Mouse (Mus musculus): ENCODE measurements at regions not wholly inside any gene's neighbourhood (a gene's known extent, or its start where the extent isn't known, plus 50 kb on each side); places are given as distances from the start of the nearest gene placed in this dataset.

DNA sequence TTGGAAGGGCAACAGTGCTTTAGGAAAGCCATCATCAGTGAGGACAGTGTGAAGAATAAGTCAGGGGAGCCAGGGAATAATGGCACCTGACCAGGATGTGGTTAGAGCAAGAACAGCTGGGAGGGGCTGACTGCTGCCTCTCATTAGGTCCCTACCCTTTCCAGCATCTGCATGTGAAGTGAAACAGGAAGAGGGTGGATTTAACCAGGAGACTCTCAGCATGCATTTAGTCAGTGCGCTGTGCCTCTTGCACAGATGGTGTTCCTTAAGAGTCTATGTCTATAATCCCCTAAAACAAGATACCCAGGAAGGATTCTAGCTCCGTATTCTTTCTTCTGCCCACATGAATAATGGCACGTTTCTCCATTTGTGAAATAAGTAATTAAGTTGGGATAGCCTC lies 267.9 kb downstream of the Spry2 start:
- no peak for DNase-seq

DNA sequence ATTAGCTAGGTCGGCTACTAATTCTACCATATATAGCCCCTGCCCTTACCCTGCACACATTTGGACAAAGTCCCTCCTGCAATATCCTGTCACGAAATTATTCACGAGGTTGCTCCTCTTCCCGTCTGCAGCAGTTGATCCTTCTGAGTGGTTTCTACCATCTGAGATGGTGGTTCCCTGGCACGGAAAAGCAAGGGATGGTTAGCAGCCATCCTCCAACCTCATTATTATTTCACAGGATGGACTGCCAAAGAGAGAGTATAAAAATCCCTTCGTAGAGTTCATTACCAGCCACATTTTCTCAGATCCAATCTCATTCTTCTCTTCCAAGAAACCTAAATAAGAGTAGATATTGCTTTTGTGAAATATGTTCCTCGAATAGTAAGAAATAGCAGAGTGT lies 272.2 kb downstream of the Spry2 start:
- DNase-seq: no peak

DNA sequence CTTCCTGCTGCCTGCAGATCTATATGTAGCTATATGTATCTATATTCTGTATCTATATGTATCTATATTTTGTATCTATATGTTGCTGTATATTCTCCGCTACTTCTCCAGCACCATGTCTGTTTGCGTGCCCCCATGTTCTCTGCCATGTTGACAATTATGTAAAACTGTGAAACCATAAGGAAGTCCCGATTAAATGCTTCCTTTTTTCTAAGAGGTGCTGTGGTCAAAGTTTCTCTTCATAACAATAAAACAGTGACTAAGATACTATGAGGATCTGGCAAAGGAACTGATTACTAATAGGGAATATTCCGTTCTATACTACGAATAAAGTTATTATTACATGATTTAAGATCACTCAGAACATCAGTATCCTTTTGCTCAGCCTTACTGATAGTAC lies 274.5 kb downstream of the Spry2 start:
- DNase-seq: no peak

DNA sequence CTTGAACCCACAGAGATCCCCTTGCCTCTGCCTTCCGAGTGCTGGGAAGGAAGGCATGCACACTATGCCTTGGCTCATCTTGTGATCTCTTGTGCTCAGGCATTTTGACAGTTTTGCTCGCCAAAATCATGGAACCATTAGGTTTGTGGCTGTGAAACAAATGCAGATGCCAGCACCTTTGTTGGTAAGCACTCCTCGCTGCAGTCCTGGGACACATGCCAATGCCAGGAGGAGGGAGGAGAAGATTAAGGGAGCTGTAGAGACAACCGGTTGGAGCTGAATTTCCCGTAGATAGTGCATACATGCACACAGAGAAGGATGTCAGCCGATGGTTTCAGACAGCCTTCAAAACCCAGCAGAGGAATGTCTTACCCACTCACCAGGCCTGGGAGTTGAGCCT lies 275.5 kb downstream of the Spry2 start:
- DNase-seq: peak; percentile 18

DNA sequence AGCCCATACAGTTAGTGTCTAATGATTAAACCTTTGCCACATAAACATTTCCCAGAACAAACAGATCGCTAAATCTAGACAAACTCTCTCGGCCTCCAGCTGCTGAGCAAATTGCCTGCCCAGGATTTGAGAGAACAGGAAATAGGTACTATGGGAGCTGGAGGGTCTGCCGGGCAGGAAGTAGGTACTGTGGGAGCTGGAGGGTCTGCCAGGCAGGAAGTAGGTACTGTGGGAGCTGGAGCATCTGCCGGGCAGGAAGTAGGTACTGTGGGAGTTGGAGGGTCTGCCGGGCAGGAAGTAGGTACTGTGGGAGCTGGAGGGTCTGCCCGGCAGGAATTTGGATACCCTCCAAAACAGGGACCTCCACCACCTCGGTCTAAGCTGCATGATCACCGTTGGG lies 277.2 kb downstream of the Spry2 start:
- DNase-seq: no peak

DNA sequence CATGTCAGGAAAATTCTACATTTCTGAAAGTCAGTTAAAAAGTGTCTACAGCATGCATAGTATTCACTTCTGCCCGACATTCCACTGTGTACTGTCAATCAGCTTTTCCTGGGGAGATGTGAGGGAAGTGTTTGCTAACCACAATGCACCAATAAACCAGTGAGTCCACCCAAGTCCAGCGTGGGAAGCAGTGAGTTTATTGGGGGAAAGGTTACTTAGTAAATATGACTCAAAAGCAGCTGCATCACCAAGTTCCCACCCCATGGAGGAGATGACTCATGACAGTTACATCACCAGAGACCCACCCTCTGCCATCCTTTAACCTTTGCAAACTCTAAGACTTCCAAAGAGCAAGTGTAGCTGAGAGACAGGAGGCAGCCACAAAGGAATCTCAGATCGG lies 280.9 kb downstream of the Spry2 start:
- no peak for DNase-seq

DNA sequence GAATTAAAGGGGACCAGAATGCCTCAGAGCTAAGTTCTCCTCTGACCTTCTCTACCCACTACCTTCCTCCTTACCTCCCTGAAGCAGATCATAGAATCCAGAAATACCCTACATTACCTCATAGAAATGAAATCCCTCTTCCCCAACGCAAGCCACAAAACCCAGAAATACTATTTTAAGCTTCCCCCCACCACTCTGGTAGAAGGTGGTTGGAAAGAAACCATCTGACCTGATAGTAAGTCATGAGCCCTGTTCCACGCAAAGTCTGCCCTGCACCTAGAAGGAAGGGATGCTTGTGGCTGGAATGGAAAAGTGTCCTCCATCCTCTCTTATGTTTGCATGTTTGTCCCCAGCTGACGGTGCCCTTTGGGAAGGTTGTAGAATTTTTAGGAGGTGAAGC lies 283.8 kb downstream of the Spry2 start:
- DNase-seq: no peak

DNA sequence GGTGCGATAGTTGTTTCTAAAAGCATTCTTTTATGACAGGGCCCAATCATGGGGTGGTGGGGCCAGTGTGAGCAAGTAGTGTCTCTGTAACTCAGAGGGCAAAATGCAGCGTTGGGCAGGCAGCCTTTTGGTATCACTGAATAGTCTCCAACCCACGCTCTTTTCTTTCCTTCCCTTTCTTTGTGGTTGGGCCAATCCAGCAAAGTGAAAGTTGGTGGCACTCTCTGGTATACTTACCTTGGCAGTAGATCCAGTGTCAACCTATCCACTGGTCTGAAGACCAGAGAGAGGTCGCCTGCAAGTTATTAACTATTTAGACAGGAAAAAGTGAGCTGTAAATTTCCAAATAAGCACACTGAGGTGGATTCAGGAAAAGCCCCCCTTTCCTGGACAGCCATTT lies 287.8 kb downstream of the Spry2 start:
- DNase-seq: no peak

DNA sequence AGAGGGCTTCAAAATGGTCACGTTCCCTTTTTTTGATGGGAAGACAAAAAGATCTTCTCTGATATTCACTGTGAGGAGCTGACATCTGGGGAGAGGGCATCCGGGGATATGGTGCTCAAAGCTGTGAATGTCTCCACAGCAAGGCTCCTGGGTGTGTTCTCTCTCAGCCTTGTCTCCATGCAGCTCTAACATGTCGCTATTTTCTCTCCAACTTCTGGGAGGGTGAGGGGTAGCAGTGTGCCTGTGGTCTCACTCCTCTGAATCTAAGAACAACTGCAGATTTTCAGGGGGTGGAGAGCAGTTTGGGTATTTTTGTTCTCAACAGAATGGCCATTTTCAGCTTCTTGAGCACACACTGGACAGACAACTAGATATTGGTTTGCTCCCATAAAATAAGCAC lies 290.1 kb downstream of the Spry2 start:
- no peak for DNase-seq

DNA sequence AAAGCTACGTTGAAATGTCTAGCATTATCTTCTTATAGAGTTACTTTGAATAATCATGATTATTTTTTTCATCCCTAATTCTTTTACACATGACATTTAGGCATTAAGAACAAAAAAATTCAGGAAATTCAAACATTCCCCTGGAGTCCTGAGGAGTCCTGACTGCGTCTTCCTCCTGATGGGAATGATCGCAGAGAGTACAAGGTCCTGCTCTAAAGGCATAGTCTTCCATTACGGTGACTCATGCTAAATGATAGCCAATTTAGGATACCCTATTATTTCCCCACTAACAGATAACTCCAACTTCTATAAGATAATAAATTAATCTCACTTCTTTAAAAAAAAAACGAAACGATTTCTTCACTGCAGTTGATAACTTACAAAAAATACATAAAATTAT lies 292.2 kb downstream of the Spry2 start:
- no peak for DNase-seq

DNA sequence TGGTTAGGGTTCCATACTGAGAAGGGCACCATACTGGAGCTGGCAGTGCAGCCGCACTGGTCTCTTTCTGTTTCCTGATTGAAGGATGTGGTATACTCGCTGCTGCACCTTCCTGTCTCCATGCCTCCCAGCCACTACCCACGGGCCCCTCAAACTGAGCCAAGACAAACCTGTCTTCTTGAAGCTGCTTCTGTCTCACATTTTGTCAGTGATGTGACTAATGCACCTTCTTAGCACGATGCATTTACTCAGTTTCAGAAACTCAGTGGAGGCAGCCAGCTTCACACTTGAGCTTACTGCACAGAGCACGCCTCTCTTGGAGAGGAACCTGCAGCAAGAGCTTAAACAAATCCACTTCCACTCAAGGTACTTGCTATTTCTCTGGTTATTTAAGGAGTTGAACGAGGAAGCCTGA lies 293.6 kb downstream of the Spry2 start:
- no peak for DNase-seq

DNA sequence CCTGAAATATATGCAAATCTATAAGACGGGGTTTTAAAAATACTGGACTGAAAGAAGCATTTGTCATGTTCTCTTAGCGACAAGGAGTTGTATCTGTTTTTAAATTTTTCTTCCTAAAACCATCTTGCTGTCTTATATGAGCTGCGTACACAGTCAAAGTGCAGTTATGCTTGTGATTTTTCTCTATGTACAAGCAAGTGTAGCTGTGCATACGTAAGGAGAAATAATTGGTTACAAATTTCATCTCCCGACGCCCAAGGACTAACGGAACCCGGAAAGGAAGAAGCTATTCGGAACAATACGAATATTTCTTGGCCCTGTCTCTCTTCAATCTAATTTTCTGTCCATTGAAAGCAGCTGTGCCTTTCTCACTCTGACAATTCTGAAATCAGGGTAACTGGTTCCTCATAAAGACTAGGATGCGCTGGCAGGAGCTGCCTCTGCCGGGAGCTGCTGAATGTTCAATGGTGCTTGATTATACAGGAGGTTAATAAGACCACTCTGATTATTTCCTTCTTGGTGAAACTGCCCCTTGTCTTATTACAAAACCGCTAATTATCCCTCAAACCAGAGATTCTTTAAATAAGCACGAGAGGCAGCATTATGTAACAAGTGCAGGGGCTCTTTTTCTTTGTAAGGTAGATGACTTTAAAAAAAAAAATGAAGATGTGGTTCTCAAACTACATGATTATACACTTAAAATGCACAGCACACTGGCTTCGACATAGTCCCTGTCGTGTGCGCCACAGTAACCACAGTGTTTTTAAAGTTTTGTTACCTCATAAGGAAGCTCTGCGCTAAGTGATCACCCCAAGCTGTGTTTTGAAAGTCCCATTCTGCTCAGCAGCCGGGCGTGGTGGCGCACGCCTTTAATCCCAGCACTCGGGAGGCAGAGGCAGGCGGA lies 296.8 kb downstream of the Spry2 start:
- no peak for DNase-seq

DNA sequence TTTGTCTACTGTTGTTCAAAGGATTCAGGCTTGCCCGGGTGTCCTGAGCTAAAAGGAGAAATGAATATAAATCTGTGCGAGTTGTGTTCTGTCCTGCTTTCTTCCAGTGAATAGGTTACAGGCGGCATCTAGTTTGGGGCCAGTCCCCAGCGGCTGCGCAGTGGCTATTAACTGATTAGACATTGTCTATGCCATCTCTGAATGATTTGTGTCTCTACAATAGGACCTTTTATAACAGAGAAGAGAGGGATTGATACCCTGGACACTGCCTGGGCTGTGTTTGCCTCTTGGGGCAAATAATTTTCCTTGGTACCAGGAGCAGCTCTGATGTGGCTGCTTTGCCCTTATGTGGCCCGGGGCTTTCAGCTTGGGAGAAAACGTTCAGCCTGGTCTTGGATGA lies 306.9 kb downstream of the Spry2 start:
- peak; percentile 15 for DNase-seq

DNA sequence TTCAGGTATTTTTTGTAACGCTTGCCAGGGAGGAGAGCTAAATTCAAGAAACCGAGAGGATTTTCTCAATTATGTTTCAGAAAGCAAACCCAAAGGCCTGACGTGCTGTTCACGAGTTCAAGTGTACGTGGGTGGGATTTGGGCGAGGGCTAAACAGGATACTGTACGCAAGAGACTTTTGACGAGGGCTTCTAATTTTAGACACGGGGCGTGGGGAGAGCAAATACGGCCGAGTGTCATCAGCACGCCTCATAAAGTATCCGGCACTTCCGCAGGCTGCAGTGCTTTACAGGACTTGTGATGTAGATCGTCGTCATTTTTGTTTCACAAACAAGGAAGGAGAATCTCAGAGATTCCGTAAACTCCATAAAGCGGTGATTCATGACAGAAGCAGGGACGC lies 307.4 kb downstream of the Spry2 start:
- no peak for DNase-seq

DNA sequence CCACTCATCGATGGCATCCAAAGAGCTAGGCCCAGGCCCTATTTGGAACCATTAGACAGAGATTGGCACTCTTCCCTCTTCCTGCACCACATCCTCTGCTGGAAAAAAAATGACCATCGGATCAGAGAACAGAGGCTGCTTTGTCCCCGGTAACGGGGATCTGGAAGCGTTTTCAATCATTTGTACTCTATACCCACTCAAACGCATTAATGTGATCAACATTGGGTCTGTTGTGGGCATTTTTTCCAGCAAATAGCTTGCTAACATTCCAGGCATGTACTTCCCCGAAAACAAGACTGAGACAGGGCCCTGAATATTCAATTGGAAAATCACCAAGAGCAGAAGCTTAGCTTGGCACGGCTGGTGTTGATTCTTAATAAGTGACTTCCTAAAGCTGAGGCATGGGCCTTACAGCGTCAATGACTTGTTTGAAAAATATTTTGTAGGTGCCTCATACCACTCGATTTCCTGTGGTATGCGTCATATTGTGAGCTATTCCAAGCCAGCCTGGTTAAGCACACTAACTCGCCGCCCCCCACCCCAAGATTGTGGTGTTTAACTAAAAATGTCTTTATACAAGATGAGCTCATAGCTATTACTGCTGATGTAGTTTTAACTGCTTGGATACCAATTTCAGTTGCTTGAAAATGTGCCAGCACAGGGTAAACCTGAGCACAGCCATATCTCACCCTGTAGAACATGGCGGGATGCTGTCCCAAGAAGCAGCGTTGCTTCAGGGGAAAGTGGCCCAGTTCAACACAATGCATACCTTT lies 308.0 kb downstream of the Spry2 start:
- DNase-seq: peak; percentile 50

DNA sequence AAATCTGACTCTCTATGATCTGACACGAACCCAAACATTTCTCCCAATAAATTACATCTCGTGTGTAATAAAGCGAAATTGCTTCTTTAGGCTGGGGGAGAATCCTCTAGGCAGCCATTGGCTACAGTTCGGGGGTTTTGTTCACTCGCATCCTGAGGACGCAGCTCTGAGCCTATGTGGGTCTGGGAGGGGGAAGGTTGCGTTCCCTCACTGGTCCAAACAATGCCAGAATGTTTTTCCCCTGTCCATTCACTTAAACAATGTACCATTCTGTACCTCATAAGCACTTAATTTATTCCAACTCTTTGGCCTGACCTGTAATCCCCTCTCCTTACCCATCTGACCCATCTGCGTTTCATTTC lies 308.6 kb downstream of the Spry2 start:
- no peak for DNase-seq

DNA sequence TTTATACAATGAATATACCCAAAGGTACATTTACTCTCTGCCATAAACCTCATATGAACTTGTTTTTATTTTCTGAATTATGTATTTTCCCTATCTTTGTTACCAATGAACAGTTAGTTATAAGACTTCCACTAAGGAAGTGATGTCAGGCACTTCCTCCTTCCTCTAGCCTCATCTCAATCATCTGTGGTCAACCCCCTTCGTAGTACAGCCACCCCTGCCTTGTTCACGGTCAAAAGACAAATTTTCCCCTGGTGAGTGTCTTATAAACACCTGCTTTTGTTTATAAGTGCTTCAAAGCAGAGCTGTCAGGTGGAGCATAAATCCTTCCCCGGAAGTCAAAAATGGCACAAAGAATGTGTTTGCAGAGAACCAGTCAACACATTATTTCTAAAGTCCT lies 312.0 kb downstream of the Spry2 start:
- DNase-seq: no peak

DNA sequence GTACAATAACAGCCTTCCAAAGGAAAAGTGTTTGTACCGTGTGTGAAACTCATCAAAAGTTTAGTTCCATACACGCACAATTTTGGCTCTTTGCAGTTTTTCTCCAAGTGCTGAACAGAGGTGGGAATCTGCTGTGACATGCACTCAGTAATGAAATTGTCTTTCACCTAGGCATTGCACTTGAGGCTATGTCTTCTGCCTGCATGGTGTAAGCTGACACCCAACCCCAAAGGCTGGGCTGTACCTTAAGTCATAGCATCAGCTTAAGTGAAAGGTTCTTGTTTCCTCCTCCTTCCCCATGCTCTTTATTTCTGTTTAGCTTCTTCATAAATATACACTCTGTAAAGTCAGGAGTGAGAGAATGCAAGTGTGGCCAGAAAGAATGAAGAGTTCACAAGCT lies 313.1 kb downstream of the Spry2 start:
- DNase-seq: no peak

DNA sequence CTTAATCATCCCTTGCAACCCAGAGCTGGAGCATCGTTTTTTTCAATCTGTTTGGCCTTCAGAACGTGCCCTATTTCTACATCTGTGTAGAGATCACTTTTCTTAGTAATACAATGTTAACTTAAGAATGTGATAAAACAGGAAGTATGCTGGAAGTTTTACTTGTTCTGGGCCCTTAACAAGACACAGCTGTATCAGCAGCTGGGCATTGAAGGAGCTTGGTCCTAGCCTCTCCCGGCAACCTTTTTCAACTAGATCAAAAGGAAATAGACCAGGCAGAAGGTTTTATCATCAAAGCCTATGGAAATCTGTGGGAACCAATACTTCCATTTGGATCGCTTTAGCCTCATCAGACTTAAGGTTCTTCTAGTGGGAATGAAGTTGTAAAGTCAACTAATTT lies 317.9 kb downstream of the Ndfip2 start:
- DNase-seq: no peak

DNA sequence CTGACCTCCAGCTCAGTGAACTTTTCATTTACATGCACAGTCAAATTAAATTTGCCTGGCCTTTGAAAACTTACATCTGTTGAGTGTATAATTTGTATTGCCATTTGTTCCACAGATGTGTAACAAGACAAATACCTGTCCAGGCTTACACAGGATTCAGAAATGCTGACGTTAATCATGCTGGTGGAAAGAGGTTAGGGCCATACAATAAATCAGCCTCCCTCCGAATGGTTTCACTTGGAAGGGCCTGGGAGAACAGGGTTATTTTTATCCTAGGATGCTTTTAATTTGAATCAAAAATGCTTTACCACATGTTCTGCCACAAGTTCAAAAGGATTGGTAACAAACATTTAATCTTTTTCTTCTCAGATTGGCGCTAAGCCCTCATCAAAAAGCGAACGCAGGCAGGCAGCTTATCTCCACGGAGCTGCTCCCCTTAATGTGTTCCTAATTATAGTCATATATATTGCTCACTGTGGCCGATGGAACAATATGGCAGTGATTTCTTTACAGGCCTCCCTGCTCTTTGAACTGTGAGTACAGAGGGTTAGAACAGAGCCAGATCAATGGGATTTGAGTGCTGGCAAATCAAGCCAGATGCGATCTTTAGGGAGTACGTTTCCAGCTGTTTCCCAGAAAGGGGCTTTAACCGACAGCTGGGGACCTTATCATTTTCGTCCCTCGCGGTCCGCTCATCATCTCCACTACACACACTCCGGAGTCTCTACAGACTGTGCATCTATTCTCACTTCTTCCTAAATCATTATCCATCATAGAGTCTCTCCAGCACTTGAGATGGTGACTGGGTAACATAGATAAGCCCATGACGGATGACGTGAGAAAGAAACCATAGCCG lies 313.9 kb downstream of the Ndfip2 start:
- DNase-seq: no peak

DNA sequence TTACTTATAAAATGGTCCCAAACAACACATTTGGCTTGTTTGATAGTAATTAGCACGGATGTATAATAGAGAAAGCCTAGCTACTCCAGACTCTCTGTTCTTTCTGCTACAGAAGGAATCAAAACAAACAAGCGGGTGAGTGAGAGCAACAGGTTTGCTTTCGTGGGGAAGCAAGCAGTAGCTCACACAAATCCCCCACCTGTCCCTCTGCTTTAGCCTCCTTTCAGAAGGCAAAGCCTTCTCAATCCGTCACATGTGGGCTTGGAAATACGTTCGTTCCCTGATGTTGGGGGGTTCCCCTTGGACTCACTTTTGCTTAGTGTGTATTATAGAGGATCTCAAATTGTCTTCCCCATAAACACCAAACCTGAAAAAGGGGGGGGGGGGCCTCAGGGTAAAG lies 311.8 kb downstream of the Ndfip2 start:
- DNase-seq: no peak

DNA sequence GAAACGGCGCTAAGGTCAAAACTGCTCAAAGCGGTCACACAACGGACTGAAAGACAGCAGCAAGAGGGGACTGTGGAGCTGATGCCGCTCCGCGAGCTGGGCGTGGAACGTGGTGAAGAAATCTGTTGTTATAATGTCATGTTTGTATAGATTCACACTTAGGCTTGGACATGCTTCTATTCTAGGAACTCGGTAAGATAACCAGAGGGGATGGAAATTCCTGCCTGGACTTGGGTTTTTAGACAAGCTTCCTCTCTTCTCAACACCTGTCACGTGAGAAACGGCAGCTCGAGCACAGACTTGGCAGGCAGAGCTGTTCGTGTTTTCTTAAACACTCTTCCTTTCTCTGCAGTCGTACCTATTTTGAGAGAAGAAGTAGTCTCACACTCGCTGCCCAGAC lies 307.5 kb downstream of the Ndfip2 start:
- no peak for DNase-seq

DNA sequence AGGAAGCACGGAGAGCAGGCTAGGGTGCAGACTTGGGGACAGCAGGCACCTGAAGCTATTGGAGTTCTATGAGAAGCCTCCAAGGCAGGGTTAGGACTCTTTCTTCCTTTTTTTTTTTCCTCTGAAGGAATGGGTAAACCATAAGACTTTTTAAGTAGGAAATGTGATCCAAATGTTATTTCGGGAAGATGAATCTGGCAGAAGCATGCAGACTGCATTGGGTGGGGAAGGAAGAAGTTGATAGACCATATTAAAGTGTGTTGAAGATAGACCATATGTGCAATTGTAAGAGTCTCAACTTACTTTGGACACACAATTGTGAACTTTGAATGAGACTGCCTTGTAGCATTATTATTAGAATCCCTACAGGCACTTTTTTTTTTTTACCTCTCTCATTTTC lies 304.5 kb downstream of the Ndfip2 start:
- no peak for DNase-seq

DNA sequence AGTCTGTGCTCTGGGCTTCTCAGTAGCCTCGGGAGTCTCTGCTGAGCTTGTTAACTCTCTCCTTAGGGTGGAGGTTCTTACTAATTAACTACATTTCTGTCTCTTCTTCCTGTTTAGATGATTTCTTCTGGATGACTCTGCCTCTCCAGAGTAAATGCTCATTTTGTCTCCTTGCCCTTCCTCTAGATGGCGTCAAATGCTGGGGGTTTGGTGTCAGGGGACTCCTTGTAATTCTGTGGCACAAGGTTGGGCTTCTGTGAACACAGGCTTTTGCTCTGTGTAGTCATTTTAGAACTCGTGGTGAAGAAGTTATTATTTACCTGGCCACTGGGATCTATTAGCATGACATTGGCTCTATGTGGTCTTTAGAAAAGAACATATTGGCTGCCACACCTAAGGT lies 298.4 kb downstream of the Ndfip2 start:
- no peak for DNase-seq

All from cerebellum, adult 11-12 months (tissue).